Mouse (Mus musculus) gastrocnemius, adult 2 months (tissue): ENCODE measurements around the gene Syt7. TPM values are rescaled to one million over a fixed set of nuclear protein-coding genes. Genes with fewer than 3 reads are reported as not detected.

Experiments
- DNase-seq: peaks from one replicate; pipeline ENCODE4 v3.0.0; 2022
- H3K27ac ChIP-seq: fragments of 200-600 bp; 2 replicates; pipeline ENCODE4 v1.8.1; 2022; ENCODE audit warnings: mild to moderate bottlenecking
- H3K4me3 ChIP-seq: fragments of 200-600 bp; 2 replicates; pipeline ENCODE4 v1.8.1; 2022; ENCODE audit warnings: mild to moderate bottlenecking, moderate library complexity
- CTCF ChIP-seq: fragments of 200-600 bp; IDR thresholded peaks from 2 replicates; pipeline ENCODE4 v1.8.1; 2022; ENCODE audit warnings: antibody characterized with exemption, mild to moderate bottlenecking, moderate library complexity
- intact Hi-C: fragments of 180-260 bp; cut with DNase I; formaldehyde crosslinking; loops from one replicate; pipeline ENCODE4 v1.15.1; 2025
- total RNA-seq, 2 experiments: library from RNA; stranded (reverse); gene quantifications; 2 replicates each; pipeline ENCODE4 v1.2.3; 2021

The Syt7 gene
- total RNA-seq, 2 experiments from 2014 or later: 3.1 to 4.0 TPM

DNA sequence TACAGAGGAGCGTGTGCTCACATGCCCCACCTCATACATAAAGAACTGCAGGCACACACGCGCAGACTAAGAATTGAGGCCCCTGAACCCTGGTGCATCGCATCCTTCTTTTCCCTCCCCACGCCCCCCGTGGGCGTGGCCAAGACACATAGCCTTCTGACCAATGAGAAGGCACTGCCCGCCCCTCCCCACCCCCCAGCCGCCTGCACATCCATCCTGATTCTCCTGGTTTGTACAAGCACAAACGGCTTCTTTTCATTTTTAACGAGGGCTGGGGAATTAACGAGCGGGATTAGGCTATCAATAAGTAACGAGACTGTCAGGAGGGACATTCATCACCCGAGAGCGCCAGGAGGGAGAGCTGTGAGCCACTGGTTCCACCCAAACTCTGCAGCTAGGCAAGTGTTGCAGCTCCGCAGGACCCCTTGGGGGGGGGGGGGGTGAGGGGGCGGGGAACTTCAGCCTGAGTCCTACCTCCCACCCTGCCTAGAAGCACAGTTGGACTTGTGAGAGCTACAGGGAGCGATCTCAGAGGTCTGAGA, 24.9 kb downstream of the Syt7 start:
- intact Hi-C loops: no loop called here
- Histone ChIP-seq H3K27ac (no peak overlapping the region), H3K4me3 (no peak overlapping the region)
- no peak for DNase-seq
- TF ChIP-seq CTCF: no peak

DNA sequence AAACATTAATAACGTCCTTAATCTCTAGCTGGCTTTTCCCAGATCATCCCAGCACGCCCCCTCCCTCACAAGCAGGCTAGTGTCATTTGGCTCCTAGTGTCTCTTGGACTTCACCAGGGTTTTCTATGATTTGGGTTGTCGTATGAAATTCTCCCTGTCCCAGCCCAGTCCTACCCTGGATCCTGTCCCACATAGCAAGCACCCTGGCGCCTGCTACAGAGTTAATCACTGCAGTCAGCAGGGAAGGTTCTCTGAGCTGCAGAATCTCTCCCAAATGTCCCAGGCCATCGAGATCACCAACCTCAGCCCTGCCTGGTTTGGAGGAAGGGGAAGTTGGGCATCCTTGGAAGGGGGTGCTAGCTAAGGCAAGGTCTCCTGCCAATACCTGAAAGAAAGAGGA, 26.6 kb downstream of the Syt7 start:
- intact Hi-C loops: no loop called here
- no peak overlapping the region for H3K27ac ChIP-seq
- TF ChIP-seq CTCF: no peak
- DNase-seq: no peak
- no peak overlapping the region for H3K4me3 ChIP-seq

DNA sequence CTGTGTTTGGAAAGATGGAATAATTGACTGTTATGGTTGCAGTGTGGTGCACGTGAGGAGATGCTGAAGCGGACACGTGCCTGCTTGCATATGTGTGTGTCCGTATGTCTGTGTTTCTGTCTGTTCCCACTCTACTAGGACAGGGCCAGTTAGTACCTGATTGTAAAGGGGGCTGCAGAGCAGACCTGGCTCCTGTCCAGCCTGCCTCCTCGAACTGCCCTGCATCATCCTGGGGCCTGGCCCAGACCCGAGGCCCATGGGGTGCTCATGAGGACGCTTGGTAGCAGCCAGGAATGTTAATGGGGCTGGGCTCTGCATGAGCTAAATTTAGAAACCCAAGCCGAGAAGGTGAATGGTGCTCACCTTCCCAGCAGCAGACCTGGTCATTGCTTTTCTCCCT, 28.0 kb downstream of the Syt7 start:
- TF ChIP-seq CTCF: no peak
- Histone ChIP-seq H3K27ac (no peak overlapping the region), H3K4me3 (no peak overlapping the region)
- no peak for DNase-seq
- intact Hi-C loops: no loop called here

DNA sequence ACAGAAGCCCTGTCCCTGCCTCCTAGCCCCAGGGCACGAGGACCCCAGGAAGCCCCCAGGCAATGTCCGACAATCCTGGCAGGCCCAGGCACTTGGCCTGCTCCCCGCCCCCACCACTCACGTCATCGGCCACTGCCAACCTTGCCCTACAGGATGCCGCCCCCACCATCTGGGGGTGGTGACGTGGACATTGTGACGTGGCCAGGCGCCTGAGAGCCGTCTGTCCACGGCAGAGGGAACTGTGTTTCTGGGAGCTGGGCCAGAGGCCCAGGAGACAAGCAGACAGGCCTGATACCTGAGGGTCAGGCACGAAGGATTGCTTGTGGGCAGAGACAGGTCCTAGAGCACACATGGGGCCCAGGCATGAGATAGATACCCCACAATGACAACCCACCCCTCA, 28.5 kb downstream of the Syt7 start:
- no peak for DNase-seq
- intact Hi-C loops: no loop called here
- Histone ChIP-seq H3K27ac (no peak overlapping the region), H3K4me3 (no peak overlapping the region)
- no peak for TF ChIP-seq CTCF

DNA sequence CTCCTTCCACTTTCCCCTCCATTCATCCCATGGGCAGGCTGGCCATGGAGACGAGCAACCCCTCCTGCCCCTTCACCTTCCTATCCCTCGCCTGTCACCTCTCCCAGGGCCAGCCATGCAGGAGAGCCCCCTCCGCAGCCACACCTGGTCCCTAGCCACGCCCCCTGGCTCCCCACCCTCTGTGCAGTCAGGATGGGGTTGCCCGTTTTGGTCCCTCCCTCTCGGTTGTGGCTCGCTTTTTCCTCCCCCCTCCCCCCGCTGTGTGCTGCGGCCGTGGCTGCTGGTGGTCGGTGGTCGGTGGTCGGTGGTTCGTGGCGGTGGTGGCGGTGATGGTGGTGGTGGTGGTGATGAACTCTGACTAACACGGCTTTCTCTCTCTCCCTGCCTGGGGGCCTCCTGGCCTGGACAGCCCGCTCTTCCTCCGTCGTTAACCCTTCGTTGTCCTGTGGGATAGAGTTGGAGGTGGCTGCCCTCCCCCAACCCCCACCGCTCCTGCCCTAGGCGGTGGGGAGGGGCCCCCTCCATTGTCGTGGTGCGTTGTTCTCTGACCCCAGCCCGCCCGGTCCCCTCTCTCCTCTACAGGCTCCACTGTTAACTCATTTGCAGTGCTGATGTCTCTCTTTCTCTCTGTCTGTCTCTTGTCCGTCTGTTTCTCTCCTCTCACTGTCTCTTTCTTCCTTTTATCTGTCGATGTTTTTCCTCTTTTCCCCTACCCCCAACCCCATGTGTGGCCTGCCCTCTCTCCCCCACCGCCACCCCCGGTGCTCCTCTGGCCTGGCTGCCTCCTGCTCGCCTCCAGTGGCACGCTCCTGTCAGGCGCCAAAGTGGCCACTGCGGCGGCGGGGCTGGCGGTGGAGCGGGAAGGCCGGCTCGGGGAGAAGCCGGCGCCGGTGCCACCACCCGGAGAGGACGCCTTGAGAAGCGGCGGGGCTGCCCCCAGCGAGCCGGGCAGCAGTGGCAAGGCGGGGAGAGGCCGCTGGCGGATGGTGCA, 33.4 kb downstream of the Syt7 start:
- no peak overlapping the region for H3K27ac ChIP-seq
- no peak overlapping the region for H3K4me3 ChIP-seq
- no peak for TF ChIP-seq CTCF
- intact Hi-C loops: no loop called here
- DNase-seq: no peak

DNA sequence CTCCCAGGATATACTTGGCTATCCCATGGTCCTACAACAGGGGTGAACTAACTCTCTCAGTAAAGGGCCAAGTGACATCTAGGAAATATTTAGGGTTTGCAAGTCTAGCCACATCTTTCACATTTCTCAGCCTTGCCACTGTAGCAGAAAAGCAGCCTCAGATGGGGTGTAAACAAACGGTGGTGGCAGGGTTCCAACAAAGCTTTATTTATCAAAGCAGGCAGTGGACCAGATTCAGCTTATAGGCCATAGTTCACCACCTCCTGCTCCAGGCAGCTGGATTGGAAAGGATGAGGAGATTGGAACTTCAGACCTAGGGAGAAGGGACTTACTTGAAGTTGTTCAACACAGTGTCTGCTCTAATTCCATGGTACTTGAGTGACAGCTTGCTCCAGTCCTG, 35.9 kb downstream of the Syt7 start:
- H3K27ac ChIP-seq: no peak overlapping the region
- no peak for DNase-seq

DNA sequence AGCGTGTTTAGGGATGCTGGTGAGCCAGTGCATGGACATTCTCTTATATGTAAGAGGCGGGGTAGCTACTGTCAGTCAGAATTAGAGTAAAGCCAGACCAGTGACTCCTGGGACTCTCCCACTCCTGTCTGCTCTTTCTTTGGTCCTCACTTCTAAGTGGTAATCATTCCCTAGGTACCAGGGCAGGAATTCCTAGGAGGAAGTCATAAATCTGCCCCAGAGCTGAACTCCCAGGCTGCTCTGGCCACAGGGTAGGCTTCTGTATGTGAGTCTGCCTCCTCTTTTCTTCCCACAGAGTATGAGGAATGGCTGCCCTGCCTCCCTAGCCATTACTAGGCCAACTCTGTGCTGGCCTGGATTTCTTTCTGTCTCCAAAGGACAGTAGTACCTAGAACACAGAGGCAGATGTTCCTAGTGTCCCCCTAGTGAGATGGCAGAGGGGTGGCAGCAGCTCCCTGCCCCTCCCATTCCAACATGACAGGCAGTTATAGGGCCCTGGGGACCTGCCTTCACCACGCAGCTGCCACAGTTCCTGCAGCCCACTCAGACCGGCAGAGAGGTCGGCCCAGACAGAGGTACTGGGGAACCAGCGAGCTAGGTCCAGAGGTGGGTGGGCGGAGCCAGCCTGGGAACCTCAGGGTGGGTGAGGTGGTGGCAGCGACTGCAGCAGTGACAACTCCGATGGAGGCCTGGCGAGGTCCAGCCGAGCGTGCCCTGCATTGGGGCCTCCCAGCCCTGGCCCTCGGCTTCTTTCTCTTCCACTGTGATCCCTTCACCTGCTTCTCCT, 36.8 kb downstream of the Syt7 start:
- Histone ChIP-seq H3K27ac (peak overlapping the region; percentile 31; the same call in 1 of the 2 replicates), H3K4me3 (no peak overlapping the region)
- no peak for TF ChIP-seq CTCF
- intact Hi-C loops: no loop called here
- DNase-seq: no peak

More for the DNA sequence above, 35.9 kb downstream of the Syt7 start:
- no peak overlapping the region for H3K4me3 ChIP-seq
- no peak for TF ChIP-seq CTCF
- intact Hi-C loops: no loop called here

DNA sequence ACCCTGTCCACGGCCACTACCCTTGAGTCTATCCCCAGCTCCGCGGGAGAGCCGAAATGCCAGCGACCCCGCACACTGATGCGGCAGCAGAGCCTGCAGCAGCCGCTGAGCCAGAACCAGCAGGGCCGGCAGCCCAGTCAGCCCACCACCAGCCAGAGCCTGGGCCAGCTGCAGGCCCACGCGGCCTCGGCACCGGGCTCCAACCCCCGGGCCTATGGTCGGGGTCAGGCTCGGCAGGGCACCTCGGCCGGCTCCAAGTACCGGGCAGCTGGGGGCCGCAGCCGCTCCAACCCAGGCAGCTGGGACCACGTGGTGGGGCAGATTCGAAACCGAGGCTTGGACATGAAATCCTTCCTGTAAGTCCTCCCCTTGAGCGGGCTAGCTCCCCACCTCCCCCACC, 37.4 kb downstream of the Syt7 start:
- no peak overlapping the region for H3K4me3 ChIP-seq
- DNase-seq: no peak
- H3K27ac ChIP-seq: peak overlapping the region; percentile 31; the same call in 1 of the 2 replicates
- intact Hi-C loops: no loop called here
- no peak for TF ChIP-seq CTCF

DNA sequence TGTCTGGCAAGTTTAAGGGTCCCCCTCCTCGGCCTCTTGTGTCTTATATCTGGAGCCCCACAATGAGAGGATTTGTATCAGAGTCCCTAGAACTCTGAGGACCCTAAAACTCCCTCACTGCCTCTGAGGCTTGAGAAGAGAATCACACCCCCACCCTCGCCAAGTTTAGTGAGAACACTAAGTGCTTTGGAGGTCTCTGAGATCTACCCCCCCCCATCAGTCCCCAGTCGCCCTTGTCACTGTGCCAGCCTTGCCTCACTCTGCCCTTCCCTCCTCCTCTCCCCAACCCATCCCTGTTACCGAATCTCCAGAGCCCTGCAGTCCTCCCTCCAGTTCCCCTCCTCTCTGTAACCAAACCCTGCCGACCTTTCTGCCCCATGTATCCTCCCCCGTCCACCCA, 37.9 kb downstream of the Syt7 start:
- DNase-seq: no peak
- no peak for TF ChIP-seq CTCF
- Histone ChIP-seq H3K27ac (peak overlapping the region; percentile 59; the same call in 1 of the 2 replicates), H3K4me3 (no peak overlapping the region)
- intact Hi-C loops: no loop called here

DNA sequence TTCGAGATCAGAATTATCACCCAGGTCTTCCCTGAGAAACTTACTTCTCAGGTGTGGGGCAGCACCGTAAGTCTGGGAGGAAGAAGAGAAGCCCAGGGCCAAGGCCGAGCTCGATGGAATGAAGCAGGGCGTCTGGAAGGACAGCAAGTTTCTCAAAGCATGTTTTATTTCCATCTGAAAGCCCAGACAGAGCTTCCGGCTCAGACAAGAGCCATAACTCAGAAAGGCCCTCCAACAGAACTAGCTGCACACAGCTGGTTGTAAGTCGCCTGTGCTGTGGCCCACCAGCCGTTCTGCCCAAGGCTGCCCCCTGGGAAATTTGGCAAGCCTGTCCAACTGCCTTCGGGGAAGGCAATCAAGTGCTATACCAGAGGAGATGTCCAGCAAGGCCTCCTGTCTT, 38.5 kb downstream of the Syt7 start:
- Histone ChIP-seq H3K4me3 (no peak overlapping the region), H3K27ac (peak overlapping the region; percentile 59)
- intact Hi-C loops: no loop called here
- DNase-seq: no peak
- no peak for TF ChIP-seq CTCF

DNA sequence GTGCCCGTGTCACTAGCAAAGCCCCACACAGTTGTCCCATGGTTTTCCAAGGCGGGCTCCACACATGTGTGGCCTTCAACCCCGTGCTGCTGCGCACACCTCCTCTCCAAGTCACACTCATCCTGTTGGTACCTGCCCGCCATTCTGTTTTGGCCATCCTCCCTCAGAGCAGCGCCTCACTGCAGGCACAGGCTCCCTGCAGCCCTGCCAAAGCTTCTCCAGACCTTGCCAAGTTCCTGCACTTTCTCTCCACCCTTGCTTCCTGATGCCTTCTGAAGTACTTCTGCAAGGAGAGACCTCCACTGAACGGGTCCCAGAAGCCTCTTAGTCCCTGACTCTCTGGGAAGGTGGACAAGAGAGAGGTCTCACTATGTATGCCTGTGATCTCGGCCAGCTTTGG, 40.5 kb downstream of the Syt7 start:
- H3K4me3 ChIP-seq: no peak overlapping the region
- intact Hi-C loops: no loop called here
- TF ChIP-seq CTCF: no peak
- peak overlapping the region; percentile 3; the same call in 1 of the 2 replicates for H3K27ac ChIP-seq
- DNase-seq: peak; percentile 42

DNA sequence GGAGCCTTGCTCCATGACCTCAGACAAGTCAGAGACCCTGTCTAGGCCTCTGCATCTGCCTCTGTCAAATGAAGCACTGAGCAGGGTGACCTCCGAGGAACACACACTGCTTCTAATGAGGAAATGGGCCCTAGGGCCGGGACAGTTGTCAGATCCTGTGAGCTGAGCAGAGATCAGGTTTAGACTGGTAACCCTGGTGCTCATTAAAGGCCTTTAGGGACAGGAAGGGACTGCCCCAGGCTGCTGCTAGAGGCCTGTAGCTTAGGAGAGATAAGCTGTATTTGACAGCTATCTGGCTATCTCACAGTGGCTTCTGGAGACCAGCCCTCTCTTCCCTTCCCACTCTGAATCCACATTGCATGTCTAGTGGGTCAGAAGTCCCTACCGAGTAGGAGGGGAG, 42.5 kb downstream of the Syt7 start:
- TF ChIP-seq CTCF: no peak
- intact Hi-C loops: no loop called here
- H3K27ac ChIP-seq: no peak overlapping the region

DNA sequence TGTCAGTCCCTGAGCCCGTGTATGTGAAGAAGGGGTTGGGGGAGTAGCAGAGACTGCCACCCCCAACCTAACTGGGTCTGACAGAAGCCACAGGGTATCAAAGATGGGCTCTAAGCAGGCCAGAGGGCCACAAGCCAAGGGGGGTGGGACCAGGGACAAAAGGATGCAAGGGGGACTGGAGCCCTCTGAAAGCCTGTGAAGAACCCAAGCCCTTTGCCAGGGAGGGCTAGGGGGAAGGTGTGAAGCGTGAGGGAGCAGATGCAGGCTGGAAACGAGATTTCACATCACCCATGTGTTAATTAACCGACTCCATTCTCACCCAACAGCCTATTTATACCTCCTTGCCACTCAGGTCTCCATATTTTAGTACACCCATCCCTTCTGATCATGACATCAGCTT, 43.0 kb downstream of the Syt7 start:
- no peak for DNase-seq
- Histone ChIP-seq H3K4me3 (no peak overlapping the region), H3K27ac (no peak overlapping the region)
- TF ChIP-seq CTCF: no peak
- intact Hi-C loops: no loop called here

More for the DNA sequence above, 42.5 kb downstream of the Syt7 start:
- no peak overlapping the region for H3K4me3 ChIP-seq
- no peak for DNase-seq
